Mouse (Mus musculus) adrenal gland, adult (tissue): Measurements from ENCODE around the gene Gm5795.
A peak's percentile ranks its signal among the peaks of the same experiment; 100 is the strongest.
"Not testable (repeated sequence)": the region's sequence is repeated elsewhere in the genome, so short reads cannot be mapped to it uniquely, and the experiment has no call there.

Experiments used
- DNase-seq, 2 experiments: peaks; one replicate each; pipeline ENCODE4 v3.0.0; 2022 to 2023; ENCODE audit warnings: low spot score in 1 of 2; ENCODE audit not compliant: inconsistent age in 2 of 2

The Gm5795 gene

GRCm38 (mm10) chr14:3187955-3188354, at the start of gene Gm5795:
TSS of gene Gm5795 (plus strand) at chr14:3188255.
- DNase-seq, result not testable (repeated sequence)

GRCm38 (mm10) chr14:3208272-3209152, 20.5 kb downstream of the Gm5795 start, which contains the start of gene D830030K20Rik:
TSS of gene D830030K20Rik (plus strand) at chr14:3208488.
- not testable (repeated sequence) for DNase-seq

GRCm38 (mm10) chr14:3209367-3209766, 21.3 kb downstream of the Gm5795 start:
- peak in 1 of 2 experiments; percentile 22 for DNase-seq
